Mouse (Mus musculus) ES-Bruce4 (cell line): ENCODE measurements at regions not wholly inside any gene's neighbourhood (a gene's known extent, or its start where the extent isn't known, plus 50 kb on each side); places are given as distances from the start of the nearest gene placed in this dataset.
"Not testable (repeated sequence)": the region's sequence is repeated elsewhere in the genome, so short reads cannot be mapped to it uniquely, and the experiment has no call there.

Source experiments
- H3K27ac ChIP-seq: 2 replicates; pipeline ENCODE4 v1.5.1; 2012; ENCODE audit warnings: low read length, inconsistent platforms; ENCODE audit not compliant: insufficient read depth
- H3K27me3 ChIP-seq: 2 replicates; pipeline ENCODE4 v1.6.1; 2012; ENCODE audit warnings: mild to moderate bottlenecking, low read length, inconsistent platforms; ENCODE audit not compliant: control insufficient read depth, poor library complexity, insufficient read depth, severe bottlenecking
- H3K36me3 ChIP-seq: 2 replicates; pipeline ENCODE4 v1.6.1; 2012; ENCODE audit warnings: inconsistent platforms, mild to moderate bottlenecking, low read length, moderate library complexity; ENCODE audit not compliant: control insufficient read depth, poor library complexity, insufficient read depth, severe bottlenecking
- H3K4me1 ChIP-seq: one replicate; pipeline ENCODE4 v1.8.1; 2011; ENCODE audit warnings: low read length; ENCODE audit not compliant: control insufficient read depth, insufficient read depth
- H3K4me3 ChIP-seq: 2 replicates; pipeline ENCODE4 v1.5.1; 2011; ENCODE audit warnings: low read depth, mild to moderate bottlenecking, low read length
- H3K9ac ChIP-seq: 2 replicates; pipeline ENCODE4 v1.6.1; 2012; ENCODE audit warnings: low read depth, mild to moderate bottlenecking, inconsistent platforms; ENCODE audit not compliant: poor library complexity, severe bottlenecking
- H3K9me3 ChIP-seq: replicated peaks from 2 replicates; pipeline ENCODE4 v1.6.1; 2012; ENCODE audit warnings: mild to moderate bottlenecking, low read length, inconsistent platforms; ENCODE audit not compliant: control insufficient read depth, poor library complexity, insufficient read depth, severe bottlenecking
- CTCF ChIP-seq: IDR thresholded peaks from one replicate; pipeline ENCODE4 v1.8.1; 2011; ENCODE audit warnings: low read depth, low read length
- EP300 ChIP-seq: IDR thresholded peaks from 2 replicates; pipeline ENCODE4 v1.6.1; 2011; ENCODE audit warnings: low read depth, low read length; ENCODE audit not compliant: insufficient read depth
- POLR2A ChIP-seq: IDR thresholded peaks from one replicate; pipeline ENCODE4 v1.8.1; 2011; ENCODE audit warnings: low read length; ENCODE audit not compliant: insufficient read depth

GRCm38 (mm10) chr11:16637679-16638078 lies 114.3 kb upstream of the Egfr start:
- H3K27me3 ChIP-seq = no peaks in the 10 kb centered on the region
- TF ChIP-seq POLR2A = no peak
- no peak for TF ChIP-seq CTCF
- TF ChIP-seq EP300 = no peak

GRCm38 (mm10) chr11:16638349-16638748 lies 113.7 kb upstream of the Egfr start:
- Histone ChIP-seq H3K9ac (no peak overlapping the region), H3K27ac (no peak overlapping the region), H3K36me3 (no peaks in the 10 kb centered on the region), H3K27me3 (no peaks in the 10 kb centered on the region), H3K9me3 (no peaks in the 10 kb centered on the region), H3K4me3 (no peak overlapping the region), H3K4me1 (no peaks in the 10 kb centered on the region)
- TF ChIP-seq POLR2A = no peak
- TF ChIP-seq EP300 = no peak
- no peak for TF ChIP-seq CTCF

More at GRCm38 (mm10) chr11:16637679-16638078, 114.3 kb upstream of the Egfr start:
- no peak overlapping the region for H3K4me3 ChIP-seq
- H3K9me3 ChIP-seq = no peaks in the 10 kb centered on the region
- H3K27ac ChIP-seq = no peak overlapping the region
- H3K9ac ChIP-seq = no peak overlapping the region
- no peaks in the 10 kb centered on the region for H3K4me1 ChIP-seq
- no peaks in the 10 kb centered on the region for H3K36me3 ChIP-seq

GRCm38 (mm10) chr11:16649599-16649998 lies 102.4 kb upstream of the Egfr start:
- Histone ChIP-seq H3K9ac (no peak overlapping the region), H3K4me1 (no peaks in the 10 kb centered on the region), H3K9me3 (no peaks in the 10 kb centered on the region), H3K27me3 (no peaks in the 10 kb centered on the region), H3K27ac (no peak overlapping the region), H3K4me3 (no peak overlapping the region), H3K36me3 (no peaks in the 10 kb centered on the region)
- TF ChIP-seq EP300 (no peak), CTCF (no peak), POLR2A (no peak)

- Histone ChIP-seq H3K27me3 (no peaks in the 10 kb centered on the region), H3K9ac (no peak overlapping the region), H3K27ac (no peak overlapping the region), H3K36me3 (no peaks in the 10 kb centered on the region), H3K4me1 (no peaks in the 10 kb centered on the region), H3K4me3 (no peak overlapping the region), H3K9me3 (no peaks in the 10 kb centered on the region)
- no peak for TF ChIP-seq CTCF
- no peak for TF ChIP-seq EP300
- no peak for TF ChIP-seq POLR2A
Measured at GRCm38 (mm10) chr11:16663806-16664205, 88.2 kb upstream of the Egfr start.

- Histone ChIP-seq H3K9ac (no peak overlapping the region), H3K9me3 (no peaks in the 10 kb centered on the region), H3K27ac (no peak overlapping the region), H3K36me3 (no peaks in the 10 kb centered on the region), H3K27me3 (no peaks in the 10 kb centered on the region), H3K4me1 (no peaks in the 10 kb centered on the region), H3K4me3 (no peak overlapping the region)
- TF ChIP-seq EP300 = no peak
- TF ChIP-seq CTCF = no peak
- TF ChIP-seq POLR2A = no peak
Measured at GRCm38 (mm10) chr11:16669453-16670251, 82.4 kb upstream of the Egfr start.

GRCm38 (mm10) chr11:16670282-16670681 lies 81.7 kb upstream of the Egfr start:
- no peaks in the 10 kb centered on the region for H3K27me3 ChIP-seq
- H3K9me3 ChIP-seq = no peaks in the 10 kb centered on the region
- H3K9ac ChIP-seq = no peak overlapping the region
- H3K4me1 ChIP-seq = no peaks in the 10 kb centered on the region
- no peaks in the 10 kb centered on the region for H3K36me3 ChIP-seq
- no peak overlapping the region for H3K27ac ChIP-seq
- TF ChIP-seq EP300 (no peak), CTCF (no peak), POLR2A (no peak)
- H3K4me3 ChIP-seq = no peak overlapping the region

- H3K27me3 ChIP-seq, H3K4me3 ChIP-seq, H3K9ac ChIP-seq, H3K36me3 ChIP-seq, H3K27ac ChIP-seq, H3K9me3 ChIP-seq, H3K4me1 ChIP-seq: not testable (repeated sequence)
Measured at GRCm38 (mm10) chr11:16675951-16676350, 76.1 kb upstream of the Egfr start.
